18 mouse cellular contexts compared by ENCODE assay signal in the genomic region with DNA sequence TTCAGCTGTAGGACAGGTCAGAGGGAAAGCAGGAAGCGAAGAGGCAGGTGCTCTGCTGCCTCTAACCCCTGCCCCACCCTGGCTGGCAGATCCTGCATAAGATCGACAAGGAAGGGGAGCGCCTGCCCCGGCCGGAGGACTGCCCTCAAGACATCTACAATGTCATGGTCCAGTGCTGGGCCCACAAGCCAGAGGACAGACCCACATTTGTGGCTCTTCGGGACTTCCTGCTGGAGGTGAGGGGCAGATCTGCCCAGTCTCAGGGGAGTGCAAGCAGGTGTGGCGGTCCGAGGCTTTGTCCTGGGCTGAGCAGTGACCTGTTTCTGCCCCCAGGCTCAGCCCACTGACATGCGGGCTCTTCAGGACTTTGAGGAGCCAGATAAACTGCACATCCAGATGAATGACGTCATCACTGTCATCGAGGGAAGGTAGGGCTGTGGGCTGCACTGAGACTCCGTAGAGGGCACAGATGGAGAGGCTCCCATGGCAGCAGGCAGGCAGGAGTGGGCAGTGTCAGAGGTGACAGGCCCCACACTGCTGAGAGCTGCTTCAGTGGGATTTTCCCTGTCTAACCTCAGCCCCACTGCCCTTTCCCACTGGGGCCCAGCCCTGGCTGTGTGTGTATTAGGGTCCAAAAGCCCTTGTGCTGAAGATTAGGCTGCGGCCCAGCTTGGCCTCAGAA. TPM values are rescaled to one million over a fixed set of nuclear protein-coding genes. Genes with fewer than 3 reads are reported as not detected.
DNase-seq lines count a peak whose midpoint lies in the region; ATAC-seq and TF ChIP-seq lines count a peak whose summit lies in the region.
"Had no signal": no experiment of that assay in that cellular context is flagged by ENCODE, and none has a peak within 500 bp of the region (broad histone marks: within the 10 kb centered on the region; RNA-seq: fewer than 3 reads in every experiment).

No protein-coding gene starts in this region.

- H3K4me2 ChIP-seq in kidney, embryonic 16.5 days (replicated peaks; ENCODE audit: low read depth, low read length): no peak overlapping the region
- 0 out of 2 replicates have a peak overlapping the region, but pooled peaks have one; percentile 4 for H3K4me2 ChIP-seq in liver, postnatal 0 days (ENCODE audit: low read depth, low read length)
- H3K4me2 ChIP-seq: intestine, embryonic 15.5 days; midbrain, embryonic 12.5 days had no signal

- no peak overlapping the region for H3K4me3 ChIP-seq in kidney, embryonic 16.5 days (ENCODE audit: low read length)
- H3K4me3 ChIP-seq in kidney, adult 2 months (ENCODE audit: insufficient read depth, low read depth, low read length): no peak overlapping the region
- no peak overlapping the region for H3K4me3 ChIP-seq in embryonic fibroblast, embryonic 13.5 days (ENCODE audit: insufficient read depth, low read length)
- H3K4me3 ChIP-seq in liver, postnatal 0 days (ENCODE audit: low read depth, low read length): no peak overlapping the region
- H3K4me3 ChIP-seq: heart, adult 2 months; intestine, embryonic 15.5 days; layer of hippocampus, adult 2 months; midbrain, embryonic 12.5 days had no signal

- H3K4me1 ChIP-seq in kidney, embryonic 16.5 days (ENCODE audit: insufficient read depth, low read length): peaks cover 22% of the 10 kb centered on the region
- H3K4me1 ChIP-seq in kidney, adult 2 months (ENCODE audit: control insufficient read depth, insufficient read depth, low read length): peaks cover 10% of the 10 kb centered on the region
- H3K4me1 ChIP-seq in embryonic fibroblast, embryonic 13.5 days (ENCODE audit: control insufficient read depth, insufficient read depth, low read length): peaks cover 9% of the 10 kb centered on the region
- H3K4me1 ChIP-seq in liver, postnatal 0 days (ENCODE audit: insufficient read depth): peaks cover 46% of the 10 kb centered on the region

- H3K27ac ChIP-seq in kidney, embryonic 16.5 days (ENCODE audit: low read length): no peak overlapping the region
- H3K27ac ChIP-seq in kidney, adult 2 months (ENCODE audit: insufficient read depth, low read depth, low read length): no peak overlapping the region
- H3K27ac ChIP-seq in embryonic fibroblast, embryonic 13.5 days (ENCODE audit: insufficient read depth, low read length): peak overlapping the region; percentile 21; the same call in 1 of the 2 replicates
- no peak overlapping the region for H3K27ac ChIP-seq in liver, postnatal 0 days (ENCODE audit: low read depth)
- H3K27ac ChIP-seq: heart, adult 2 months; intestine, embryonic 15.5 days; layer of hippocampus, adult 2 months; midbrain, embryonic 12.5 days had no signal

- ATAC-seq in kidney, embryonic 16.5 days (ENCODE audit: low FRiP score, low TSS enrichment): peak; percentile 16; the same call in 1 of the 2 replicates
- ATAC-seq in liver, postnatal 0 days: no peak
- ATAC-seq: forebrain, embryonic 16.5 days; intestine, embryonic 15.5 days had no signal

- H3K9ac ChIP-seq in kidney, embryonic 16.5 days (replicated peaks; ENCODE audit: low read length): no peak overlapping the region
- no peak overlapping the region for H3K9ac ChIP-seq in liver, postnatal 0 days (replicated peaks)
- H3K9ac ChIP-seq: intestine, embryonic 15.5 days; midbrain, embryonic 12.5 days had no signal

- H3K36me3 ChIP-seq in kidney, embryonic 16.5 days (ENCODE audit: insufficient read depth, low read length): peaks cover 26% of the 10 kb centered on the region
- H3K36me3 ChIP-seq in kidney, adult 2 months (ENCODE audit: control insufficient read depth, insufficient read depth, low read length): no peaks in the 10 kb centered on the region
- H3K36me3 ChIP-seq in liver, postnatal 0 days (replicated peaks; ENCODE audit: insufficient read depth, low read length): peaks cover 22% of the 10 kb centered on the region

- no peak for TF ChIP-seq POLR2A in kidney, adult 2 months (IDR thresholded peaks at IDR 0.05; ENCODE audit: low read depth, low read length)
- TF ChIP-seq POLR2A in embryonic fibroblast, embryonic 13.5 days (IDR thresholded peaks at IDR 0.05; ENCODE audit: low read depth, low read length): no peak

- H3K9me3 ChIP-seq in kidney, embryonic 16.5 days (ENCODE audit: low read length): no peaks in the 10 kb centered on the region
- no peaks in the 10 kb centered on the region for H3K9me3 ChIP-seq in liver, postnatal 0 days (ENCODE audit: low read length)
- H3K9me3 ChIP-seq: intestine, embryonic 15.5 days; midbrain, embryonic 12.5 days had no signal

- 58% methylated on average over 13 of the region's 13 CpGs for WGBS in kidney, embryonic 16.5 days
- WGBS in kidney, adult 2 months: 80% methylated on average over 13 of the region's 13 CpGs
- WGBS in liver, postnatal 0 days (ENCODE audit: insufficient replicate concordance): 79% methylated on average over 13 of the region's 13 CpGs

- TF ChIP-seq EP300 in liver, postnatal 0 days (IDR thresholded peaks at IDR 0.05; ENCODE audit: low read depth): no peak

- DNase-seq in heart, adult 11 months: peak; percentile 88
- no peak for DNase-seq in heart, adult 9 months (ENCODE audit: low spot score in 2 of 2)
- DNase-seq in kidney, adult 2 months: no peak
- peak; percentile 12 for DNase-seq in liver, postnatal 0 days
- no peak for DNase-seq in gastrocnemius, postnatal 10 days
- DNase-seq: adrenal gland, postnatal 36 days; B cell, adult 2 months; cerebellum, postnatal 25 days; heart, adult 2 months; kidney, postnatal 10 days; left cerebral cortex, postnatal 4 days; lung, adult 2 months had no signal

- no peaks in the 10 kb centered on the region for H3K27me3 ChIP-seq in kidney, embryonic 16.5 days (ENCODE audit: insufficient read depth, low read length)
- H3K27me3 ChIP-seq in kidney, adult 2 months (replicated peaks; ENCODE audit: control insufficient read depth, insufficient read depth, low read length): no peaks in the 10 kb centered on the region
- H3K27me3 ChIP-seq in liver, postnatal 0 days (ENCODE audit: insufficient read depth, low read length): no peaks in the 10 kb centered on the region
- H3K27me3 ChIP-seq: intestine, embryonic 15.5 days; midbrain, embryonic 12.5 days had no signal

- no peak for TF ChIP-seq CTCF in kidney, adult 2 months (conservative IDR thresholded peaks at IDR 0.05; ENCODE audit: insufficient read depth, insufficient read length, low read depth, low read length)
- TF ChIP-seq CTCF in embryonic fibroblast, embryonic 13.5 days (IDR thresholded peaks at IDR 0.05; ENCODE audit: borderline replicate concordance, insufficient read depth, low read length): no peak
- TF ChIP-seq CTCF in liver, postnatal 0 days (IDR thresholded peaks at IDR 0.05; ENCODE audit: low read depth): no peak

RNA-seq across cellular contexts. Expression of gene Tnk2, which starts 27.7 kb away (rescaled TPM):
- polyA plus RNA-seq in kidney, embryonic 16.5 days (2015; fragmentation: Nextera tagmentation; extraction: Ambion mirVana): 10.9 and 11.3 TPM in 2 replicates
- polyA plus RNA-seq in kidney, adult 2 months (2012; rRNA removed): 35.8 and 40.8 TPM in 2 replicates
- 92.4 and 144 TPM in 2 replicates for polyA plus RNA-seq in embryonic fibroblast, embryonic 13.5 days (2011; ENCODE audit: insufficient read length, low read depth, missing spikeins)
- polyA plus RNA-seq in liver, postnatal 0 days (2015; fragmentation: Nextera tagmentation; extraction: Ambion mirVana): 2.9 and 3.5 TPM in 2 replicates
- total RNA-seq in gastrocnemius, postnatal 10 days (2021): 10 to 100 TPM; 51.6 to 82.2 TPM

Comparison
In these comparisons a context has a peak if more than half of its experiments do, and no peak if none do; other contexts are left out.
1. DNase-seq: peak in heart, adult 11 months (single experiment) and liver, postnatal 0 days (single experiment); none in heart, adult 9 months (0 of 2), kidney, adult 2 months (single experiment) and gastrocnemius, postnatal 10 days (single experiment).